Mouse (Mus musculus) embryonic facial prominence, embryonic 12.5 days (tissue): ENCODE measurements around the gene Tssk2. TPM values are rescaled to one million over a fixed set of nuclear protein-coding genes. Genes with fewer than 3 reads are reported as not detected.

Experiments used
- ATAC-seq: fragments of 200-750 bp; cut with Nextera tagmentation; 2 replicates; pipeline ENCODE4 v1.8.0; 2017; ENCODE audit not compliant: insufficient number of reproducible peaks, insufficient read depth, low FRiP score, low TSS enrichment
- H3K27ac ChIP-seq: fragments of 300-500 bp; sonication (generic); 2 replicates; pipeline ENCODE4 v1.5.1; 2016; ENCODE audit warnings: mild to moderate bottlenecking
- H3K27me3 ChIP-seq: fragments of 300-500 bp; sonication (generic); 2 replicates; pipeline ENCODE4 v1.6.1; 2016; ENCODE audit warnings: mild to moderate bottlenecking, moderate library complexity
- H3K36me3 ChIP-seq: fragments of 300-500 bp; sonication (generic); 2 replicates; pipeline ENCODE4 v1.6.1; 2016; ENCODE audit warnings: mild to moderate bottlenecking
- H3K4me1 ChIP-seq: fragments of 300-500 bp; sonication (generic); 2 replicates; pipeline ENCODE4 v1.6.1; 2016
- H3K4me2 ChIP-seq: fragments of 300-500 bp; sonication (generic); replicated peaks from 2 replicates; pipeline ENCODE4 v1.6.1; 2016; ENCODE audit warnings: mild to moderate bottlenecking, moderate library complexity
- H3K4me3 ChIP-seq: fragments of 300-500 bp; sonication (generic); 2 replicates; pipeline ENCODE4 v1.5.1; 2016; ENCODE audit warnings: mild to moderate bottlenecking
- H3K9ac ChIP-seq: fragments of 300-500 bp; sonication (generic); 2 replicates; pipeline ENCODE4 v1.6.1; 2016; ENCODE audit warnings: mild to moderate bottlenecking, moderate library complexity
- H3K9me3 ChIP-seq: fragments of 300-500 bp; sonication (generic); 2 replicates; pipeline ENCODE4 v1.6.1; 2016; ENCODE audit warnings: mild to moderate bottlenecking, moderate library complexity
- WGBS: fragments of 180-500 bp; shearing (Covaris S2); methylation state at CpG from one replicate; pipeline ENCODE4 v1.1.7; 2016; 5-methylcytosine and 5-hydroxymethylcytosine counted together
- polyA plus RNA-seq: library from polyadenylated mRNA; unstranded; fragments of >200 nt; fragmentation: Nextera tagmentation; extraction: Ambion mirVana; gene quantifications from 2 replicates; pipeline ENCODE4 v1.2.1, GENCODE M21; 2016

The Tssk2 gene
- polyA plus RNA-seq, 1 experiment from 2014 or later = 0.12 TPM

DNA sequence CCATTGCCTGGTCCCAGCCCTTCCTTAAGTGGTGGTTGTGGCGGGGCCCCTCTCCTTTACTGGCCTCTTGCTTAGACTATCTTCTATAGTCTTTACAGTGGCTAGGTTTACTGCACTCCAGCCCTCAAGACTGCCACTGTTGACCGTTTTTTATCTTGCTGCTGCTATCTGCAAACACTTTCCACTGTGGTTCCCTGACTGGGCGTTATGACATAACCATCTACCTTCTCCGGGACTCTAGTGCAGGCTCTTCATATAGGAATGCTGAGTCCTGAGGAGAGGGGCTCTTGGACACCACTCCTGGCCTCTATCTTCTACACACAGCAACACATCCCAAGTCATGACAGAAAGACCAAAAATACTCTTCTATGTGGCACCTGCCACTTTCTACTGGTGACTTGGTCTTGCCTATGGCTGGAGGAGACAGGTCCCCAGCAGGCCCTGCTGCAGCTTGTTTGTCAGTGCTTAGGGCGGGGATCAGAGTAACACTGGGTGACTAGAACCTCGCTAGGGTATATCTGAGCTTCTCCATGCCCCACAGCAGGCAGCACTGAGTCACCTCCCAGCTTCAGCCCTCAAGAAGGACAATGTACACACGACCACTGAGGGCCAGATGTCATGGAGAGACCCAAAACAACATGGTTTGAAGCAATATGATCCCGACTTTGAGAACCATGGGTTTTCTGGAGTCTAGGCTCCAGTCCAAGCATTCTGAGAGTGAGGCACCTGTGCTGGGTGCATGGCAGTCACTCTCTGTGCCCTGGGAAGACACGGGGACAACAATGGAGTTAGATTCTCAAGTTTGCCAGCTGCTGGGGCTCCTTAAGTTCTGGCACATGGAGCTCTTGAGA is 35.4 kb downstream of the Tssk2 start:
- Histone ChIP-seq H3K27me3 (peaks cover 15% of the 10 kb centered on the region), H3K4me3 (no peak overlapping the region), H3K9ac (no peak overlapping the region), H3K36me3 (no peaks in the 10 kb centered on the region), H3K4me1 (no peaks in the 10 kb centered on the region), H3K9me3 (no peaks in the 10 kb centered on the region), H3K27ac (no peak overlapping the region), H3K4me2 (no peak overlapping the region)
- ATAC-seq = no peak
- WGBS = 67% methylated on average over 9 of the region's 9 CpGs

DNA sequence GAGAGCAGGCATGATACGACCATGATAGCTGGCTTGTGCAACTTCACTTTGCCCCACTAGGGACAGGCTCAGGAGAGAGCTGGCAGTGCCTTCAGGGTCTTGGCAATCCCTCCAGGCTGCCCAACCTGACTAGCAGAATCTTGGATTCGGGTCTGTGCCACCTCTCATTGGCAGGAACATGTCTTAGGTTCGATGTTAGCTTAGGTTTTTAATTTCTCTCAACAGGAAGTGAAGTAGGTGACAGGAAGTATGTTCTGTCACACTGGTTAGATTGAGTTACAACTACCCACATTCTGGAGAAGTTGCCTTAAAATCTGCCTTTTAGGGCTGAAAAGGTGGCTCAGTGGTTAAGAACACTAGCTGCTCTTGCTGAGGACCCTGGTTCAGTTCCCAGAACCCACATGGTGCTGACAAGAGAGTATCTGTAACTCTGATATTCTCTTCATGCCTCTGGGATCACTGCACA is 36.0 kb downstream of the Tssk2 start:
- 67% methylated on average over 3 of the region's 3 CpGs for WGBS
- ATAC-seq = no peak
- no peak overlapping the region for H3K9ac ChIP-seq
- peaks cover 15% of the 10 kb centered on the region for H3K27me3 ChIP-seq
- no peaks in the 10 kb centered on the region for H3K36me3 ChIP-seq
- no peak overlapping the region for H3K4me2 ChIP-seq
- H3K9me3 ChIP-seq = no peaks in the 10 kb centered on the region
- no peaks in the 10 kb centered on the region for H3K4me1 ChIP-seq
- H3K4me3 ChIP-seq = no peak overlapping the region
- no peak overlapping the region for H3K27ac ChIP-seq

DNA sequence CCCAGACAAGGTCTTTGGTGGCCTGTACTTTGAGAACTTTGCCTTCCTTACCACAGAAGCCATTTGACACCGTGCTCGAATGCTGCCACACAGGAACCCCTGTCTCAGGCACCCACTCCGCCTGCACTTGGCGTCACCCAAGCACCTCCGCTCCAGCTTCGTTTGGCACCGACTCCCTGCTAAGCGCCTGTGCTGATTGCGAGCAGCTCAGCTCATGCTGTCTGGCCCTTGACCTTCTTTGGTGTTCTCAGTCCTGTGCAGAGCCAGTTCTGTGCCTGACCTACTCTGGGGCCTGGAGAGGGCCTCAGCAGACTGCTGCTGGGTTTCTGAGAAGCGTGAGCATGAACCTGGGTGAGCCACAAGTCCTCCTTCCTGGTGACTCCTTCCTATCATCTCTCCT is 38.3 kb downstream of the Tssk2 start:
- H3K27ac ChIP-seq = no peak overlapping the region
- no peak for ATAC-seq
- H3K4me2 ChIP-seq = no peak overlapping the region
- H3K4me1 ChIP-seq = no peaks in the 10 kb centered on the region
- 83% methylated on average over 10 of the region's 10 CpGs for WGBS
- no peaks in the 10 kb centered on the region for H3K36me3 ChIP-seq
- H3K9me3 ChIP-seq = no peaks in the 10 kb centered on the region
- H3K27me3 ChIP-seq = peaks cover 15% of the 10 kb centered on the region
- H3K4me3 ChIP-seq = no peak overlapping the region
- H3K9ac ChIP-seq = no peak overlapping the region

DNA sequence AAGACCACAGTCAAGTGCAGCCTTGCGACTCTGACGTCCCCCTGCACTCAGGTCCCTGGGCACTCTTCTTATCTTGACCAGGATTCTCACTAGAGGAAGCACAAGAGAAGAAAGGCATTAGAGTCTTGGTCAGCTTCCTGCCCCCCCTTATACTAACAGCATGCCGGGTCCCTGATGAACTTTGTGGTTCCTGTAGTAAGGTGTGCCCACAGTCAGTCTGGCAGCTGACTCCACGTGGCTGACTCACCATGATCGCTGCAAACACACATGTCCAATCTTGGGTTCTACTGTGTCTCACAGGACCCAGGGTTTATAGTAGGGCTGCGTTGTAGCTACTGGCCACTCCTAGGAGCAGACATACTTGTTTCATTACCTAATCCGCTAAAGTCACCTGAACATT is 39.8 kb downstream of the Tssk2 start:
- H3K4me3 ChIP-seq = no peak overlapping the region
- H3K4me1 ChIP-seq = no peaks in the 10 kb centered on the region
- no peak overlapping the region for H3K9ac ChIP-seq
- H3K27ac ChIP-seq = no peak overlapping the region
- H3K4me2 ChIP-seq = no peak overlapping the region
- ATAC-seq = no peak
- no peaks in the 10 kb centered on the region for H3K36me3 ChIP-seq
- peaks cover 15% of the 10 kb centered on the region for H3K27me3 ChIP-seq
- no peaks in the 10 kb centered on the region for H3K9me3 ChIP-seq
- 78% methylated on average over 7 of the region's 7 CpGs for WGBS

DNA sequence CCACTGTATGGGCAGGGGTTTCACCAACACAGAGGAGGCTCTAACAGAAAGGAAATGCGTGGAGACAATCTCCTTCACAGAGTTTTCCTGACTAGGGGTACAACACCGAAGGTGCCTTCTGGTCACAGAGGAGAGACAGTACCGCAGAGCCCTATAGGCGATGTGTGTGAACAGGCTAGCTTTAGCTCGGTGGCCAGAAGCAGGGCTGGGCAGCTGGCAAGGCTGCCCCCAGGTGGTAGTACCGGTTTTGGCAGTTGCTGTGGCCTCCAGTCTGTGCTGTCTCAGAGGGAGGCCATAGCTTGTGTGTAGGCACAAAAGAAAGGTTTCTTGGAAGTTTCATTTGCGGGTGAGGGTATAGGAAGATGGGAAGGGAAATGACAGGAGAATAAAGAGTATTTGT is 40.4 kb downstream of the Tssk2 start:
- ATAC-seq = no peak
- no peaks in the 10 kb centered on the region for H3K36me3 ChIP-seq
- no peaks in the 10 kb centered on the region for H3K4me1 ChIP-seq
- WGBS = 11% methylated on average over 7 of the region's 7 CpGs
- no peak overlapping the region for H3K4me3 ChIP-seq
- H3K9me3 ChIP-seq = no peaks in the 10 kb centered on the region
- H3K9ac ChIP-seq = no peak overlapping the region
- H3K4me2 ChIP-seq = no peak overlapping the region
- H3K27me3 ChIP-seq = peaks cover 14% of the 10 kb centered on the region
- no peak overlapping the region for H3K27ac ChIP-seq

DNA sequence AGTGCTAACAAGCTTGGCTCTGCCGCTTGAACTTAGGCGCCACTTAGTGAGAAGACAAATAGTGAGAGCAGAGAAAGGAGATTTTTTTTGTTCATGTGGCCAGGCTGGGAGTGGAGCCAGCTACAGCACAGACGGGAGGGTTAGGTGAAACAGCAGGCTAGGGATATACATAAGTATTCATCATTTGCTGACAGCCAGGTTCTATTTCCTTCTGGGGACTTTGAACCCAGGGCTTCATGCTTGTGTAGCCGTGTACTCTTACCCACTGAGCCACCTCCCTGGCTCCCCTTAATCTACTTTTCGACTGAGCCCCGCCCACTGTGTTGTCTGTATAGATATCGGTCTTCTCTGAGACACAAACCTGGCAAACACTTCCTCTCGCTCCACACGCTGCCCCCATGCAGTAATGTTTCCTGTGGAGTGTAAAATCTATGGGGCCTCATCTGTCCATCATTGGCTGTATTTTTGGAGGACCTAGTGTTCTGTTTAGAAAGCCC is 40.9 kb downstream of the Tssk2 start:
- Histone ChIP-seq H3K4me2 (no peak overlapping the region), H3K4me1 (no peaks in the 10 kb centered on the region), H3K4me3 (no peak overlapping the region), H3K27ac (no peak overlapping the region), H3K27me3 (peaks cover 10% of the 10 kb centered on the region), H3K36me3 (no peaks in the 10 kb centered on the region), H3K9ac (no peak overlapping the region), H3K9me3 (no peaks in the 10 kb centered on the region)
- no peak for ATAC-seq
- 59% methylated on average over 9 of the region's 9 CpGs for WGBS

DNA sequence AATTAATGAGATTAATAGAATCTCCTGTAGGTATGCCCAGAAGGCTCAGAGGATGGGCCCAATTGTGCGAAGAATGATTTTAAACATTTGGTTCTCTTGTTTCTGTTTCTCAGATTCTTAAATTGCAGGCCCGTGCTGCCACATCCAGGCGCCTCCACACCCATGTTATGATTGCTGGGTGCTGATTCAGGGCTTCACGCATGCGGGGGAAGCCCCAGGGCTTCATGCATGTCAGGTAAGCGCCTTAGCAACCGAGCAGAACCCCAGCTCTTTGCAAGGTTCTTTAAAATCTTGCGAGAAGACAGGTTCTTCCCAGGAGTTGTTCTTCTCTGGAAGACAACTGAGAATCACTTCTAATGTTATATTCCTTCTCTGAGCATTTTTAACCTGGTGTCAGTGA is 45.0 kb downstream of the Tssk2 start:
- H3K27ac ChIP-seq = no peak overlapping the region
- no peaks in the 10 kb centered on the region; the same call in 1 of the 2 replicates for H3K27me3 ChIP-seq
- no peaks in the 10 kb centered on the region for H3K9me3 ChIP-seq
- H3K36me3 ChIP-seq = no peaks in the 10 kb centered on the region
- H3K4me3 ChIP-seq = no peak overlapping the region
- 60% methylated on average over 8 of the region's 8 CpGs for WGBS
- no peak overlapping the region for H3K4me2 ChIP-seq
- H3K9ac ChIP-seq = no peak overlapping the region
- no peak for ATAC-seq
- no peaks in the 10 kb centered on the region for H3K4me1 ChIP-seq

DNA sequence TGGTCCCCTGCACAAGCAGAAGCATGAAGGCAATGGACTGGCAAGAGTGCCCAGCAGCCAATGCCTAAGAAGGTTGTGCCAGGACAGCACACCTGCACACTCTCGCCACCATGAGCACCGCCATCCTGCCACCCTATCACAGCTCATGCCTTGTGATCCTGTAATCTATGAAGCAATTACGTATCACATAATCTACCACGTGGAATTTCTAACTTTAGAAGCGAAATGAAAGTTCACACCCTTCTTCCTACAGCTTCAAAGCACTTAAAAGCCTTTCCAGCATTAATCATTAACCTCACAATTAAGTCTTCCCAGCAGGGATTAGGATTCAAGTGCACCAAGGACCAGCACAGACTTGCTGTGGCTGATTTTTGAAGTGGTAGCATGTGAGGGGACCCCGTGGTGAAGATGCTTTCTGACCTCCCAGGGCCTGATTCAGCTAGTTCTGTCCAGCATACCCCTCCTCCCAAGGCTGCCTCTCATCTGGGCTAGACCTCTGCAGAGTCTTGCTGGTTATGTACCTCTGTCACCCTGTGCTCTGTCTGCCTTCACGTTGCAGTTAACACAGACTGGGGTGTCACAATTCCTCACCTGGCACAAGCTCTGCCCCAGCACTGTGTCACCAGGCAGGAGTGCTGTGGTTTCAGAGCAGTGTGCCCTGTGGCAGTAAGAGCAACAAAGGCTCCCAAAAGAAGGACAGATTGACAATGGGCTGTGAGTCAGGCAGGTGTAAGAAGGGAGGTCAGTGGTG is 46.8 kb downstream of the Tssk2 start:
- Histone ChIP-seq H3K27ac (no peak overlapping the region), H3K36me3 (no peaks in the 10 kb centered on the region), H3K9me3 (no peaks in the 10 kb centered on the region), H3K4me1 (no peaks in the 10 kb centered on the region), H3K9ac (no peak overlapping the region), H3K4me2 (no peak overlapping the region), H3K27me3 (no peaks in the 10 kb centered on the region), H3K4me3 (no peak overlapping the region)
- ATAC-seq = no peak
- 69% methylated on average over 7 of the region's 7 CpGs for WGBS

DNA sequence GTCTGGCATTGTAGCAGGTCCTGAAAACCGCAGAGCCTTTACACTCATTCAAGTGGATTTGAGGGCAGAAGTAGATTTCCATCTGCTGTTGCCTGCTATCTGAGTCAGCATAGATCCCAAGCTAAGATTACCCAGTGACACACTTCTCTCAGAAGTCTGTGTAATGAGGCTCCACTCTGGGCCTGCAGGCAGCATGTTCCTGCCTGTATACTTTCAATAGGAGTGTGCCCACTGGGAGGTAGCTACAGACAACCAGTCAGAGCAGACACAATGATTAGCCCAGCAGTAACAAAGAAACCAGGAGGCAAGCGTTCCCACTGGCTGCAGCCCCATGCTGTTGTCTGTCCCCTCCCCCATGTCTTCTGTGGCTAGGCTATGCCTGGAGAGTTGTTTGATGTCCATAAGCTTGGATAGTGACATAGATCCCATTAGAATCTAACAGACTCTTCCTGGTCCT is 51.0 kb downstream of the Tssk2 start:
- no peak overlapping the region for H3K9ac ChIP-seq
- no peaks in the 10 kb centered on the region for H3K36me3 ChIP-seq
- ATAC-seq = peak; percentile 64; the same call in 1 of the 2 replicates
- no peaks in the 10 kb centered on the region for H3K27me3 ChIP-seq
- WGBS = 28% methylated on average over 2 of the region's 2 CpGs
- H3K27ac ChIP-seq = no peak overlapping the region
- H3K9me3 ChIP-seq = no peaks in the 10 kb centered on the region
- no peak overlapping the region for H3K4me2 ChIP-seq
- no peak overlapping the region for H3K4me3 ChIP-seq
- no peaks in the 10 kb centered on the region for H3K4me1 ChIP-seq

Other genes with a start within 250 kb of the Tssk2 start
- gene Med15, start 165.7 kb upstream of the Tssk2 start, polyA plus RNA-seq = 44.5 and 48.2 TPM in 2 replicates
- 92.6 and 94.5 TPM in 2 replicates for gene Klhl22, start 139.0 kb upstream of the Tssk2 start, polyA plus RNA-seq
- 47.6 and 49.8 TPM in 2 replicates for gene Scarf2, start 101.4 kb upstream of the Tssk2 start, polyA plus RNA-seq
- 0.47 and 0.70 TPM in 2 replicates for gene B830017H08Rik, start 65.5 kb upstream of the Tssk2 start, polyA plus RNA-seq
- gene Car15, start 60.3 kb upstream of the Tssk2 start, polyA plus RNA-seq = 2.6 and 3.3 TPM in 2 replicates
- 0.19 and 0.45 TPM in 2 replicates for gene Gm20518, start 7.0 kb upstream of the Tssk2 start, polyA plus RNA-seq
- 0.06 TPM in 1 of 2 replicates, not detected in the other for gene Tssk1, start 4.4 kb upstream of the Tssk2 start, polyA plus RNA-seq
- 103 and 105 TPM in 2 replicates for gene Dgcr2, start 75 bp upstream of the Tssk2 start, polyA plus RNA-seq
- gene Ess2, start 12.7 kb downstream of the Tssk2 start, polyA plus RNA-seq = 50.7 and 54.0 TPM in 2 replicates
- not detected in 2 replicates for gene Gsc2, start 16.4 kb downstream of the Tssk2 start, polyA plus RNA-seq
- 88.5 and 89.5 TPM in 2 replicates for gene Slc25a1, start 29.6 kb downstream of the Tssk2 start, polyA plus RNA-seq
- gene Vpreb2, start 81.8 kb downstream of the Tssk2 start, polyA plus RNA-seq = not detected in 2 replicates
- 121 and 129 TPM in 2 replicates for gene Dgcr6, start 154.2 kb downstream of the Tssk2 start, polyA plus RNA-seq
- gene Prodh, start 191.6 kb downstream of the Tssk2 start, polyA plus RNA-seq = 11.1 and 11.3 TPM in 2 replicates
- gene Rtn4r, start 229.0 kb downstream of the Tssk2 start, polyA plus RNA-seq = 3.1 and 3.4 TPM in 2 replicates